Mouse (Mus musculus): ENCODE data around the gene Sept6.

- TF ChIP-seq CTCF (IDR thresholded peaks at IDR 0.05; ENCODE audit: extremely low read depth, insufficient read depth, insufficient read length, insufficient replicate concordance) (no peak), POLR2A (IDR thresholded peaks at IDR 0.05; ENCODE audit: low read depth, low read length) (no peak)
Measured at GRCm38 (mm10) chrX:36969501-36969900, 22.1 kb downstream of the Sept6 start.

All from spleen, adult 2 months (tissue).